Mouse (Mus musculus) embryonic facial prominence, embryonic 13.5 days (tissue): Measurements from ENCODE around the gene Gm10100. TPM values are rescaled to one million over a fixed set of nuclear protein-coding genes. Genes with fewer than 3 reads are reported as not detected.
"Not testable (repeated sequence)": the region's sequence is repeated elsewhere in the genome, so short reads cannot be mapped to it uniquely, and the experiment has no call there.

Source experiments
- ATAC-seq: fragments of 200-750 bp; cut with Nextera tagmentation; 2 replicates; pipeline ENCODE4 v1.8.0; 2017; ENCODE audit warnings: low read depth; ENCODE audit not compliant: insufficient number of reproducible peaks, insufficient read depth, low FRiP score, low TSS enrichment
- H3K27ac ChIP-seq: fragments of 300-500 bp; sonication (generic); 2 replicates; pipeline ENCODE4 v1.5.1; 2015; ENCODE audit warnings: moderate library complexity, mild to moderate bottlenecking, inconsistent platforms
- H3K27me3 ChIP-seq: fragments of 300-500 bp; sonication (generic); 2 replicates; pipeline ENCODE4 v1.6.1; 2015; ENCODE audit warnings: mild to moderate bottlenecking, inconsistent platforms
- H3K36me3 ChIP-seq: fragments of 300-500 bp; sonication (generic); 2 replicates; pipeline ENCODE4 v1.6.1; 2015; ENCODE audit warnings: mild to moderate bottlenecking, inconsistent platforms
- H3K4me1 ChIP-seq: fragments of 300-500 bp; sonication (generic); 2 replicates; pipeline ENCODE4 v1.6.1; 2015; ENCODE audit warnings: inconsistent platforms
- H3K4me2 ChIP-seq: fragments of 300-500 bp; sonication (generic); 2 replicates; pipeline ENCODE4 v1.6.1; 2015; ENCODE audit warnings: moderate library complexity, mild to moderate bottlenecking, inconsistent platforms
- H3K4me3 ChIP-seq: fragments of 300-500 bp; sonication (generic); 2 replicates; pipeline ENCODE4 v1.5.1; 2015; ENCODE audit warnings: mild to moderate bottlenecking, inconsistent platforms
- H3K9ac ChIP-seq: fragments of 300-500 bp; sonication (generic); 2 replicates; pipeline ENCODE4 v1.6.1; 2015; ENCODE audit warnings: mild to moderate bottlenecking, inconsistent platforms
- H3K9me3 ChIP-seq: fragments of 300-500 bp; sonication (generic); 2 replicates; pipeline ENCODE4 v1.6.1; 2016; ENCODE audit warnings: inconsistent platforms
- WGBS: fragments of 180-500 bp; shearing (Covaris S2); methylation state at CpG from one replicate; pipeline ENCODE4 v1.1.7; 2015; ENCODE audit warnings: mixed read lengths; 5-methylcytosine and 5-hydroxymethylcytosine counted together
- polyA plus RNA-seq: library from polyadenylated mRNA; unstranded; fragments of >200 nt; fragmentation: Nextera tagmentation; extraction: Ambion mirVana; gene quantifications from 2 replicates; pipeline ENCODE4 v1.2.1, GENCODE M21; 2015

Gm10100 gene
- polyA plus RNA-seq, 1 experiment from 2014 or later, result not detected

- H3K27ac ChIP-seq, H3K4me3 ChIP-seq, ATAC-seq, H3K36me3 ChIP-seq, H3K9ac ChIP-seq, H3K9me3 ChIP-seq, H3K27me3 ChIP-seq, H3K4me1 ChIP-seq, H3K4me2 ChIP-seq: not testable (repeated sequence)
- 80% methylated on average over 1 of the region's 1 CpGs for WGBS
These were observed 33.3 kb downstream of the Gm10100 start, which contains the start of gene Gm3233 for GRCm38 (mm10) chr10:77759582-77759981. TSS of gene Gm3233 (minus strand) at chr10:77759682.

DNA sequence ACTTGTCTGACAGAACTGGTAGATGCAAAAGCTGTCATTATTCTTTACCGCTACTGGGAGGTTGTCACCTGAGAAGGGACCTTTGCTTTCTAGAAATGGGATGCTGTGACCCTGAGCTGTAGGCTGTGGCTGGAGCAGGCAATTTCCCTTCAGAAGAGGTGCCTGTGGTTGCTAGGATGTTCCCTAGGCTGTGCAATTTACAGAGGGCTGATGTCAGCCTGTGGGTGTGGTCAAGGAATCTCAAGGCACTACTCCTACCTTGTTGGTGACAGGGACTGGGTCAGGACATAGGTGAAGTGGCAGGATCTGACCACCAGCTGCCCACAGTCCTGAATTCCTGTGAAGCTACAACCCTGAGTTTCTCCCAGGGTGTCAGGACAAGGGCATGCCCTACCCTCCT lies 43.4 kb downstream of the Gm10100 start:
- no peaks in the 10 kb centered on the region for H3K27me3 ChIP-seq
- ATAC-seq, result no peak
- WGBS, result 65% methylated on average over 1 of the region's 1 CpGs
- no peak overlapping the region for H3K4me3 ChIP-seq
- H3K9me3 ChIP-seq, result no peaks in the 10 kb centered on the region
- no peaks in the 10 kb centered on the region for H3K4me1 ChIP-seq
- H3K9ac ChIP-seq, result no peak overlapping the region
- no peaks in the 10 kb centered on the region for H3K36me3 ChIP-seq
- H3K27ac ChIP-seq, result no peak overlapping the region
- no peak overlapping the region for H3K4me2 ChIP-seq

DNA sequence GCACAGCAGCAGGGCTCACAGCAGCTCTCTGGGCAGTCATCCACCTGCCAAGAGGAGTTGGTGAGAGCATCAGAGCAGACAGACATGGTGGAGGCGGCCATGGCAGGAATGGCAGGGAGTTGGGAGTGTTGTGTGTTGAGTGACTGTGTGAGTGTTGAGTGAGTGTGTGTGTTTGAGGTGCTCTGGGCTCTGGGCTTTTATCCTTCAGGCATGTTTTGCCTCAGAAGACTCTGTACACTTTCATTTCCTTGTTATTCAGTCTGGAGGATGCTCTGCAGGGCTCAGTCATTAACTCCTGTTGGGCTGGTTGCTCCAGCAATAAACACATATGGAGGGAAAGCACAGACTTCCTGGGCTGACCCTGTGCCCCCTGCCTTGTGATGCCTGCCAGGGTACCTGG lies 44.9 kb downstream of the Gm10100 start, which contains the start of gene Gm3238:
Gene Gm3238, minus strand, starts transcription at position 101 of the 400 bp plus-strand sequence.
- not testable (repeated sequence) for H3K27ac ChIP-seq, H3K36me3 ChIP-seq, H3K4me2 ChIP-seq, H3K4me1 ChIP-seq, H3K27me3 ChIP-seq, ATAC-seq, H3K9ac ChIP-seq, H3K9me3 ChIP-seq, H3K4me3 ChIP-seq
- 70% methylated on average over 1 of the region's 1 CpGs for WGBS

- 87% methylated on average over 3 of the region's 3 CpGs for WGBS
These were observed 45.9 kb downstream of the Gm10100 start for GRCm38 (mm10) chr10:77772142-77772541.

More at GRCm38 (mm10) chr10:77772142-77772541, 45.9 kb downstream of the Gm10100 start:
- H3K27ac ChIP-seq, H3K9ac ChIP-seq, H3K27me3 ChIP-seq, H3K9me3 ChIP-seq, H3K4me2 ChIP-seq, H3K4me3 ChIP-seq, H3K36me3 ChIP-seq, ATAC-seq, H3K4me1 ChIP-seq: not testable (repeated sequence)

Other genes with a start within 250 kb of the Gm10100 start
- gene Fam207a, start 210.7 kb upstream of the Gm10100 start, polyA plus RNA-seq, result 38.4 and 41.5 TPM in 2 replicates
- 1.3 TPM in 2 replicates for gene Itgb2, start 196.2 kb upstream of the Gm10100 start, polyA plus RNA-seq
- gene Pttg1ip, start 144.8 kb upstream of the Gm10100 start, polyA plus RNA-seq, result 104 and 109 TPM in 2 replicates
- 393 and 397 TPM in 2 replicates for gene Sumo3, start 120.4 kb upstream of the Gm10100 start, polyA plus RNA-seq
- 2.6 and 4.1 TPM in 2 replicates for gene Gm49325, start 120.3 kb upstream of the Gm10100 start, polyA plus RNA-seq
- gene Ube2g2, start 104.2 kb upstream of the Gm10100 start, polyA plus RNA-seq, result 76.4 and 80.3 TPM in 2 replicates
- gene Tspear, start 39.9 kb upstream of the Gm10100 start, polyA plus RNA-seq, result 1.3 and 2.2 TPM in 2 replicates
- not detected in 2 replicates for gene Gm19402, start 35.7 kb upstream of the Gm10100 start, polyA plus RNA-seq
- gene Gm9508, start 29.3 kb upstream of the Gm10100 start, polyA plus RNA-seq, result not detected in 2 replicates
- not detected in 2 replicates for gene Gm10272, start 19.9 kb upstream of the Gm10100 start, polyA plus RNA-seq
- 0.72 and 1.5 TPM in 2 replicates for gene Gm10024, start 15.0 kb upstream of the Gm10100 start, polyA plus RNA-seq
- gene Gm10142, start 10.7 kb upstream of the Gm10100 start, polyA plus RNA-seq, result not detected in 2 replicates
- not detected in 2 replicates for gene Krtap12-1, start 5.9 kb upstream of the Gm10100 start, polyA plus RNA-seq
- not detected in 2 replicates for gene Gm18596, start 16.2 kb downstream of the Gm10100 start, polyA plus RNA-seq
- 0.42 TPM in 1 of 2 replicates, not detected in the other for gene Gm9736, start 24.9 kb downstream of the Gm10100 start, polyA plus RNA-seq
- not detected in 2 replicates for gene Gm3233, start 33.2 kb downstream of the Gm10100 start, polyA plus RNA-seq
- not detected in 2 replicates for gene Gm3238, start 44.8 kb downstream of the Gm10100 start, polyA plus RNA-seq
- not detected in 2 replicates for gene Gm7138, start 50.5 kb downstream of the Gm10100 start, polyA plus RNA-seq
- gene Gm3250, start 56.1 kb downstream of the Gm10100 start, polyA plus RNA-seq, result not detected in 2 replicates
- not detected in 2 replicates for gene Gm7137, start 61.7 kb downstream of the Gm10100 start, polyA plus RNA-seq
- not detected in 2 replicates for gene Gm9639, start 68.6 kb downstream of the Gm10100 start, polyA plus RNA-seq
- not detected in 2 replicates for gene Gm19668, start 72.6 kb downstream of the Gm10100 start, polyA plus RNA-seq
- not detected in 2 replicates for gene Gm9507, start 85.4 kb downstream of the Gm10100 start, polyA plus RNA-seq
- gene Gm2696, start 88.2 kb downstream of the Gm10100 start, polyA plus RNA-seq, result not detected in 2 replicates
- not detected in 2 replicates for gene Krtap10-4, start 100.6 kb downstream of the Gm10100 start, polyA plus RNA-seq
- not detected in 2 replicates for gene Krtap10-10, start 109.5 kb downstream of the Gm10100 start, polyA plus RNA-seq
- not detected in 2 replicates for gene Gm36176, start 120.3 kb downstream of the Gm10100 start, polyA plus RNA-seq
- not detected in 2 replicates for gene Gm10318, start 126.4 kb downstream of the Gm10100 start, polyA plus RNA-seq
- not detected in 2 replicates for gene Gm3285, start 135.5 kb downstream of the Gm10100 start, polyA plus RNA-seq
- gene Lrrc3, start 176.1 kb downstream of the Gm10100 start, polyA plus RNA-seq, result 4.2 and 5.1 TPM in 2 replicates
- gene Trpm2, start 244.1 kb downstream of the Gm10100 start, polyA plus RNA-seq, result 0.21 and 0.44 TPM in 2 replicates